Mouse (Mus musculus) MEL (cell line): Measurements from ENCODE around the gene Sept9. TPM values are rescaled to one million over a fixed set of nuclear protein-coding genes. Genes with fewer than 3 reads are reported as not detected.

Experiments
- DNase-seq: peaks from one replicate; pipeline ENCODE4 v3.0.0; 2011; ENCODE audit warnings: low read depth, low spot score
- H3K27ac ChIP-seq: 2 replicates; pipeline ENCODE4 v1.5.1; 2012; ENCODE audit warnings: low read depth, mild to moderate bottlenecking, control low read depth, low read length, moderate library complexity; ENCODE audit not compliant: control insufficient read depth
- H3K27me3 ChIP-seq, 2 experiments: fragments of 150-350 bp in 1 of 2; sonication (generic) in 1 of 2; 2 replicates each; pipeline ENCODE4 v1.6.1; 2012; ENCODE audit warnings: low read length in 2 of 2, mild to moderate bottlenecking in 2 of 2, improper control_type of control experiment in 1 of 2, moderate library complexity in 1 of 2; ENCODE audit not compliant: insufficient read depth in 2 of 2, control insufficient read depth in 1 of 2
- H3K36me3 ChIP-seq, 2 experiments: 2 replicates each; pipeline ENCODE4 v1.6.1; 2012 to 2014; ENCODE audit warnings: low read length in 2 of 2, improper control_type of control experiment in 1 of 2, inconsistent platforms in 1 of 2, mild to moderate bottlenecking in 1 of 2; ENCODE audit not compliant: insufficient read depth in 2 of 2, control insufficient read depth in 1 of 2
- H3K4me1 ChIP-seq, 2 experiments: fragments of 150-350 bp in 1 of 2; sonication (generic) in 1 of 2; 2 replicates each; pipeline ENCODE4 v1.6.1; 2012; ENCODE audit warnings: low read length in 2 of 2, improper control_type of control experiment in 1 of 2, mild to moderate bottlenecking in 1 of 2; ENCODE audit not compliant: insufficient read depth in 2 of 2, control insufficient read depth in 1 of 2
- H3K4me3 ChIP-seq, 2 experiments: fragments of 150-350 bp in 1 of 2; sonication (generic) in 1 of 2; 2 replicates each; pipeline ENCODE4 v1.5.1; 2012; ENCODE audit warnings: low read depth in 2 of 2, low read length in 2 of 2, mild to moderate bottlenecking in 2 of 2, moderate library complexity in 2 of 2, control low read depth in 1 of 2, improper control_type of control experiment in 1 of 2; ENCODE audit not compliant: control insufficient read depth in 1 of 2, insufficient read depth in 1 of 2
- H3K79me2 ChIP-seq: 2 replicates; pipeline ENCODE4 v1.6.1; 2012; ENCODE audit warnings: mild to moderate bottlenecking, low read length, moderate library complexity; ENCODE audit not compliant: control insufficient read depth, poor library complexity, insufficient read depth
- H3K9ac ChIP-seq: 2 replicates; pipeline ENCODE4 v1.6.1; 2012; ENCODE audit warnings: low read depth, mild to moderate bottlenecking, control low read depth, low read length, moderate library complexity; ENCODE audit not compliant: control insufficient read depth, poor library complexity, severe bottlenecking
- H3K9me3 ChIP-seq: fragments of 150-350 bp; sonication (generic); replicated peaks from 2 replicates; pipeline ENCODE4 v1.6.1; 2012; ENCODE audit warnings: mild to moderate bottlenecking, low read length, improper control_type of control experiment, moderate library complexity; ENCODE audit not compliant: insufficient read depth
- CHD1 ChIP-seq: IDR thresholded peaks from 2 replicates; pipeline ENCODE4 v1.6.1; 2012; ENCODE audit warnings: low read depth, mild to moderate bottlenecking, inconsistent platforms, low read length, improper control_type of control experiment
- CTCF ChIP-seq, 3 experiments: IDR thresholded peaks in 2 of 3; conservative IDR thresholded peaks in 1 of 3; 2 replicates each; pipeline ENCODE4 v1.5.1; 2011 to 2012; ENCODE audit warnings: low read length in 3 of 3, low read depth in 2 of 3, mild to moderate bottlenecking in 2 of 3, improper control_type of control experiment in 1 of 3, inconsistent platforms in 1 of 3, mixed read lengths in 1 of 3, moderate library complexity in 1 of 3; ENCODE audit not compliant: control insufficient read depth in 1 of 3, insufficient read depth in 1 of 3, poor library complexity in 1 of 3, severe bottlenecking in 1 of 3
- ETS1 ChIP-seq: IDR thresholded peaks from 2 replicates; pipeline ENCODE4 v1.6.1; 2012; ENCODE audit warnings: low read depth, mild to moderate bottlenecking, inconsistent platforms, low read length, improper control_type of control experiment, moderate library complexity
- HCFC1 ChIP-seq: IDR thresholded peaks from 2 replicates; pipeline ENCODE4 v1.6.1; 2012; ENCODE audit warnings: low read depth, mild to moderate bottlenecking, inconsistent platforms, low read length, improper control_type of control experiment, moderate library complexity
- KAT2A ChIP-seq: conservative IDR thresholded peaks from 2 replicates; pipeline ENCODE4 v1.6.1; 2012; ENCODE audit warnings: low read depth, low read length, improper control_type of control experiment, inconsistent platforms
- MEF2A ChIP-seq: IDR thresholded peaks from 2 replicates; pipeline ENCODE4 v1.6.1; 2014; ENCODE audit warnings: low read depth, mild to moderate bottlenecking, inconsistent platforms, low read length, improper control_type of control experiment; ENCODE audit not compliant: poor library complexity, insufficient replicate concordance, severe bottlenecking; ENCODE audit errors: extremely low read depth
- MXI1 ChIP-seq: IDR thresholded peaks from 2 replicates; pipeline ENCODE4 v1.6.1; 2011; ENCODE audit warnings: mild to moderate bottlenecking, low read depth, low read length, improper control_type of control experiment
- MYC ChIP-seq: IDR thresholded peaks from 2 replicates; pipeline ENCODE4 v1.6.1; 2011; ENCODE audit warnings: low read depth, mild to moderate bottlenecking, low read length, improper control_type of control experiment, moderate library complexity
- NRF1 ChIP-seq: IDR thresholded peaks from 2 replicates; pipeline ENCODE4 v1.6.1; 2014; ENCODE audit warnings: low read depth, mild to moderate bottlenecking, inconsistent platforms, low read length, improper control_type of control experiment, moderate library complexity; ENCODE audit not compliant: poor library complexity, insufficient read depth, severe bottlenecking
- RAD21 ChIP-seq: IDR thresholded peaks from 2 replicates; pipeline ENCODE4 v1.6.1; 2011; ENCODE audit warnings: mild to moderate bottlenecking, low read depth, low read length, improper control_type of control experiment
- SIN3A ChIP-seq: IDR thresholded peaks from 2 replicates; pipeline ENCODE4 v1.6.1; 2012; ENCODE audit warnings: low read length, improper control_type of control experiment, inconsistent platforms
- SMC3 ChIP-seq: IDR thresholded peaks from 2 replicates; pipeline ENCODE4 v1.6.1; 2011; ENCODE audit warnings: low read depth, low read length, improper control_type of control experiment
- UBTF ChIP-seq: IDR thresholded peaks from 2 replicates; pipeline ENCODE4 v1.6.1; 2012; ENCODE audit warnings: low read depth, mild to moderate bottlenecking, inconsistent platforms, low read length, improper control_type of control experiment, moderate library complexity, borderline replicate concordance; ENCODE audit not compliant: insufficient read depth
- ZC3H11A ChIP-seq: IDR thresholded peaks from 2 replicates; pipeline ENCODE4 v1.6.1; 2012; ENCODE audit warnings: low read depth, mild to moderate bottlenecking, inconsistent platforms, low read length, improper control_type of control experiment
- ZMIZ1 ChIP-seq: IDR thresholded peaks from 2 replicates; pipeline ENCODE4 v1.6.1; 2012; ENCODE audit warnings: low read depth, mild to moderate bottlenecking, inconsistent platforms, low read length, improper control_type of control experiment, moderate library complexity
- polyA plus RNA-seq, 2 experiments: library from polyadenylated mRNA; stranded (reverse) in 1 of 2; unstranded in 1 of 2; fragments of >175 nt in 1 of 2; fragments of >200 nt in 1 of 2; gene quantifications; 2 replicates each; pipeline versions ENCODE4 v1.2.1 to v1.2.4; 2012; ENCODE audit warnings: low replicate concordance in 2 of 2, low read depth in 1 of 2; ENCODE audit not compliant: insufficient read length in 2 of 2, insufficient read depth in 1 of 2, missing spikeins in 1 of 2
- total RNA-seq: library from RNA; depleted of rRNA; stranded (reverse); fragments of 300-350 nt; gene quantifications from 2 replicates; pipeline ENCODE4 v1.2.3, GENCODE M21; 2012

The Sept9 gene
- total and polyA plus RNA-seq, 3 experiments = 49.7 to 196 (median 163) TPM

DNA sequence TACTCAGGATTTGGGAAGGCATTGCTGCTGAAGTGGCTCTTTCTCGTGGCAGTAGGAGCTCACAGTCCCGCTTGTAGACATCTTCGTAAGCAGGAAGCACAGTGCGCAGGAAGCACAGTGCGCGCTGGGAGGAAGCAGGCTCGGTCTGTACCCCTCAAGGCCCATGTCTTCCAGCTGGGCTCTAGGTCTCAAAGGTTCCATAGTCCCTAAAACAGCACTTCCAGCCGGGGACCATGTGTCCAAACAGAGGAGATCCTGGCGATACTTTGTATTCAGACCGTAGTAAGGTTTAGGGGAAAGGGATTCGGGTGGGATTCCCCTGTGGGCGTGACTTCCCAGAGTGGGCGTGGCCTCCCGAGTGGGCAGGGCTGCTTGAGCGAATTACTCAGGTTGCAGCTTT lies 24.5 kb upstream of the Sept9 start:
- no peaks in the 10 kb centered on the region for H3K27me3 ChIP-seq
- no peak overlapping the region for H3K27ac ChIP-seq
- H3K79me2 ChIP-seq = no peaks in the 10 kb centered on the region
- no peaks in the 10 kb centered on the region for H3K36me3 ChIP-seq
- H3K4me3 ChIP-seq = no peak overlapping the region
- TF ChIP-seq MXI1 (0 out of 2 replicates have a peak, but pooled peaks have one; percentile 18), UBTF (no peak)
- H3K4me1 ChIP-seq = no peaks in the 10 kb centered on the region
- no peak for DNase-seq
- no peaks in the 10 kb centered on the region for H3K9me3 ChIP-seq
- no peak overlapping the region for H3K9ac ChIP-seq

DNA sequence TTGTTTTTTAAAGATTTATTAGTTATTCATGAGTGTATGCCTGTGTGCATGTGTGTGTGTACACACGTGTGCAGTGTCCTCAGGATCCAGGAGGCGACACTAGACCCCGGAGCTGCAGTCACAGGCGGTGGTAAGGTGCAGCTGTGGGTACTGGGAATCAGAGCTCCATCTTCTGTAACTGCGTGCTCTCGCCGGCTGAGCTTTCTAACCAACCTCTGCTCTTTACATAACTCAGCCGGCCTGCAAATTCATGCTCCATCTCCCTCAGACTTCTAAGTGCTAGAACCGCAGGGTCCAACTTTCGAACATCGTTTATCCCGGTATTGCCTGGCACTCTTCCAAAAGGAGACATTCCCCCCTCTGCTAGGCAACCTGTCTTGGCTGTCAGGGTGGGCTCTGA lies 24.0 kb upstream of the Sept9 start:
- Histone ChIP-seq H3K4me1 (no peaks in the 10 kb centered on the region), H3K27ac (no peak overlapping the region), H3K9ac (no peak overlapping the region)
- TF ChIP-seq ETS1 (no peak), ZC3H11A (no peak), NRF1 (no peak), KAT2A (no peak)
- TF ChIP-seq, all 39 proteins: peak for 0
- no peaks in the 10 kb centered on the region for H3K36me3 ChIP-seq
- no peak overlapping the region for H3K4me3 ChIP-seq
- no peaks in the 10 kb centered on the region for H3K9me3 ChIP-seq
- DNase-seq = no peak
- no peaks in the 10 kb centered on the region for H3K79me2 ChIP-seq
- no peaks in the 10 kb centered on the region for H3K27me3 ChIP-seq

DNA sequence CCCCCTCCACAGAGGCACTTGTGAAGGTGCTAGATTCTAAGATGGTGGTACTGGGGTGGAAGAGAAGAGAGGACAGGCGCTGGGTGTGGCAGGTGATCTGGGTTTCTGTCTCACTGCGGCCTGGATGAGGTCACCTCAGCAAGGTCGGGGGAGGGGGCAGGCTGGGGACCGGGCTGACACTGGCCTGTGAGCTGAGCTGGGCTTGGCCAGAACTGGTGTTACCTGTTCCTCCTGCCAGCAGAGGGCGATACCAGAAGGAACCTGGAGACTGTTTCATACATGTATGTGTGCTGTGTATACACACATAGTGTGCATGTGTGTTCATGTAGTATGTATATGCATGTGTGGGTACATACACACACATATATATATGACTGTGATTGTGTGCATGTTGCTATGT lies 23.2 kb upstream of the Sept9 start:
- no peaks in the 10 kb centered on the region for H3K79me2 ChIP-seq
- H3K4me1 ChIP-seq = no peaks in the 10 kb centered on the region
- DNase-seq = peak; percentile 75
- no peak overlapping the region for H3K9ac ChIP-seq
- H3K4me3 ChIP-seq = no peak overlapping the region
- no peaks in the 10 kb centered on the region for H3K36me3 ChIP-seq
- no peak overlapping the region for H3K27ac ChIP-seq
- TF ChIP-seq UBTF (no peak), ZMIZ1 (no peak), HCFC1 (0 out of 2 replicates have a peak, but pooled peaks have one; percentile 11), MXI1 (no peak), SMC3 (peak; percentile 69), MEF2A (no peak), ETS1 (no peak), CHD1 (no peak), ZC3H11A (peak; percentile 43; the same call in 1 of the 2 replicates), SIN3A (peak; percentile 46; the same call in 1 of the 2 replicates), MYC (peak; percentile 33; the same call in 1 of the 2 replicates), CTCF (IDR thresholded peaks at IDR 0.05 in 2 of 3, conservative IDR thresholded peaks at IDR 0.05 in 1 of 3; ENCODE audit: control insufficient read depth in 1 of 3, insufficient read depth in 1 of 3, low read depth in 2 of 3, low read length in 3 of 3, poor library complexity in 1 of 3, severe bottlenecking in 1 of 3) (peak; percentile 67 to 85 (median 81)), RAD21 (peak; percentile 10)
- H3K27me3 ChIP-seq = no peaks in the 10 kb centered on the region
- H3K9me3 ChIP-seq = no peaks in the 10 kb centered on the region
